Mouse (Mus musculus) liver, embryonic 16.5 days (tissue): ENCODE data around the gene Zfp652. TPM values are rescaled to one million over a fixed set of nuclear protein-coding genes. Genes with fewer than 3 reads are reported as not detected.
A peak's percentile ranks its signal among the peaks of the same experiment; 100 is the strongest.

Source experiments
- ATAC-seq: fragments of 200-750 bp; cut with Nextera tagmentation; 2 replicates; pipeline ENCODE4 v1.8.0; 2017; ENCODE audit warnings: low read depth, mild to moderate bottlenecking, moderate number of reproducible peaks, moderate library complexity
- H3K27ac ChIP-seq: fragments of 300-500 bp; sonication (generic); 2 replicates; pipeline ENCODE4 v1.5.1; 2014; ENCODE audit warnings: mild to moderate bottlenecking, low read length
- H3K27me3 ChIP-seq: fragments of 300-500 bp; sonication (generic); 2 replicates; pipeline ENCODE4 v1.6.1; 2014; ENCODE audit warnings: low read depth, low read length, mixed read lengths; ENCODE audit not compliant: control insufficient read depth, insufficient read depth
- H3K36me3 ChIP-seq: fragments of 300-500 bp; sonication (generic); 2 replicates; pipeline ENCODE4 v1.6.1; 2014; ENCODE audit warnings: mild to moderate bottlenecking; ENCODE audit not compliant: control insufficient read depth, insufficient read depth
- H3K4me1 ChIP-seq: fragments of 300-500 bp; sonication (generic); 2 replicates; pipeline ENCODE4 v1.6.1; 2014; ENCODE audit warnings: low read depth, low read length, mixed read lengths; ENCODE audit not compliant: control insufficient read depth
- H3K4me2 ChIP-seq: fragments of 300-500 bp; sonication (generic); 2 replicates; pipeline ENCODE4 v1.6.1; 2014; ENCODE audit warnings: low read depth, low read length, mixed read lengths
- H3K4me3 ChIP-seq: fragments of 300-500 bp; sonication (generic); 2 replicates; pipeline ENCODE4 v1.5.1; 2014; ENCODE audit warnings: low read depth, mild to moderate bottlenecking, low read length
- H3K9ac ChIP-seq: fragments of 300-500 bp; sonication (generic); 2 replicates; pipeline ENCODE4 v1.6.1; 2014; ENCODE audit warnings: low read depth, low read length
- H3K9me3 ChIP-seq: fragments of 300-500 bp; sonication (generic); replicated peaks from 2 replicates; pipeline ENCODE4 v1.6.1; 2016; ENCODE audit warnings: low read length; ENCODE audit not compliant: control insufficient read depth
- WGBS: fragments of 180-500 bp; shearing (Covaris S2); extraction: QIAGEN DNeasy Blood & Tissue Kit; methylation state at CpG from one replicate; pipeline ENCODE4 v1.1.7; 2014; ENCODE audit not compliant: insufficient replicate concordance; 5-methylcytosine and 5-hydroxymethylcytosine counted together
- polyA plus RNA-seq: library from polyadenylated mRNA; unstranded; fragments of >200 nt; fragmentation: Nextera tagmentation; extraction: Ambion mirVana; gene quantifications from 2 replicates; pipeline ENCODE4 v1.2.1, GENCODE M21; 2015

Zfp652 gene
- polyA plus RNA-seq, 1 experiment from 2014 or later = 5.8 TPM

GRCm38 (mm10) chr11:95795582-95795981 lies 83.1 kb downstream of the Zfp652 start:
- WGBS = 42% methylated on average over 5 of the region's 5 CpGs
- no peak overlapping the region for H3K9ac ChIP-seq
- peaks cover 36% of the 10 kb centered on the region for H3K27me3 ChIP-seq
- no peak for ATAC-seq
- H3K4me2 ChIP-seq = no peak overlapping the region
- no peak overlapping the region for H3K4me3 ChIP-seq
- no peaks in the 10 kb centered on the region for H3K9me3 ChIP-seq
- H3K36me3 ChIP-seq = no peaks in the 10 kb centered on the region; the same call in 1 of the 2 replicates
- peaks cover 38% of the 10 kb centered on the region for H3K4me1 ChIP-seq
- H3K27ac ChIP-seq = no peak overlapping the region

- peaks cover 3% of the 10 kb centered on the region; the same call in 1 of the 2 replicates for H3K9me3 ChIP-seq
- H3K9ac ChIP-seq = peak overlapping the region; percentile 77
- H3K27me3 ChIP-seq = no peaks in the 10 kb centered on the region
- no peak for ATAC-seq
- H3K4me2 ChIP-seq = peak overlapping the region; percentile 62
- peak overlapping the region; percentile 34 for H3K4me3 ChIP-seq
- peaks cover 89% of the 10 kb centered on the region for H3K4me1 ChIP-seq
- peak overlapping the region; percentile 100 for H3K27ac ChIP-seq
- no peaks in the 10 kb centered on the region for H3K36me3 ChIP-seq
- 43% methylated on average over 5 of the region's 5 CpGs for WGBS
Measured at GRCm38 (mm10) chr11:95805010-95805409, 92.5 kb downstream of the Zfp652 start.

- peaks cover 3% of the 10 kb centered on the region; the same call in 1 of the 2 replicates for H3K9me3 ChIP-seq
- peak overlapping the region; percentile 34 for H3K4me3 ChIP-seq
- peaks cover 89% of the 10 kb centered on the region for H3K4me1 ChIP-seq
- no peaks in the 10 kb centered on the region for H3K36me3 ChIP-seq
- H3K4me2 ChIP-seq = peak overlapping the region; percentile 62
- peak overlapping the region; percentile 100 for H3K27ac ChIP-seq
- ATAC-seq = peak; percentile 71
- 22% methylated on average over 3 of the region's 3 CpGs for WGBS
- peak overlapping the region; percentile 77 for H3K9ac ChIP-seq
- H3K27me3 ChIP-seq = no peaks in the 10 kb centered on the region
Measured at GRCm38 (mm10) chr11:95805527-95805926, 93.1 kb downstream of the Zfp652 start.

DNA sequence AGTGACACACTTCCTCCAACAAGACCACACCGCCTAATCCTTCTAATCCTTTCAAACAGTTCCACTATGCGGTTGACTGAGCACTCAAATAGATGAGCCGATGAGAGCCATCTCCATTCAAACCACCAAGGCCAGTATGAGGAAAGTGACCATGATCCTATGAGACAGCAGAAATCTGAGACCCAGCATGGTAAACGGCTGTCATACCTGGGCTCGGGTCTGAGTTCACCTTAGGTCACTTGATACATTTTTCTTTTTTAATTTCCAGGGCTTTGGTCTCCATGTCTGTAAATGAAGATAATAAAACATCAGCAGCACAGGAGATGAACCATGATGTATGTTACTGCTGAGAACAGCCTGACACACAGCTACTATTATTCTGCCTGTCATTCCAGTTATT lies 95.4 kb downstream of the Zfp652 start:
- no peak for ATAC-seq
- Histone ChIP-seq H3K4me3 (peak overlapping the region; percentile 44), H3K27ac (peak overlapping the region; percentile 100), H3K4me1 (peaks cover 72% of the 10 kb centered on the region), H3K27me3 (no peaks in the 10 kb centered on the region), H3K4me2 (peak overlapping the region; percentile 69), H3K36me3 (no peaks in the 10 kb centered on the region), H3K9ac (peak overlapping the region; percentile 81), H3K9me3 (peaks cover 3% of the 10 kb centered on the region; the same call in 1 of the 2 replicates)
- 80% methylated on average over 5 of the region's 5 CpGs for whole genome bisulfite sequencing

DNA sequence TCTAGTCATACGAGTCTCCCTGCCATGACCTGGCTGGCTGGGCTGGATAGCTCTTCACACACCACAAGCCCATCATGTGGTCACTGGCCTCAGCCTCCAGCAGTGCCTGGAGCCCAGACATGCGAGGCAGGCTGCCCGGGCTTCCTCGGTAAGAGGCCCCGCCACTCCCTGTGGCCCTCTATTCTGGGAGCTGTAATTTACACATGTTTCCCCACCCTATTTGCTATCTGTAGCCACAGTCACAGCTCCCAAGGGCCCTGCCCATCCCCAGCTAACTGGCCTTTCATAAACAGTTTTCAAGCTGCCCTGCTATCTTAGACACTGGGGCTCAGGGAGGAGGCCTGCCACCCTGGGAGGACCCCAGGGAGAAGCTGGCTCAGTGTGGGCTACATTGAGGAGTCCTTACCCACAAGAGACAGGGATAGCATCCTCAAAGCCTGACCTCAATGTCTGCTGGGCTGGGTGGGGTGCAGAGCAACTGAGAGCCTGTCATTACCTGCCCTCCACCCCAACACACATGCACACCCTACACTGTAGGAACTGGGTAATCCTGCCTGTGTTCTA lies 96.1 kb downstream of the Zfp652 start:
- Histone ChIP-seq H3K36me3 (no peaks in the 10 kb centered on the region), H3K4me3 (peak overlapping the region; percentile 44), H3K9me3 (peaks cover 3% of the 10 kb centered on the region; the same call in 1 of the 2 replicates), H3K27ac (peak overlapping the region; percentile 100), H3K27me3 (no peaks in the 10 kb centered on the region), H3K4me1 (peaks cover 66% of the 10 kb centered on the region), H3K4me2 (peak overlapping the region; percentile 69), H3K9ac (peak overlapping the region; percentile 81)
- ATAC-seq = peak; percentile 91
- 10% methylated on average over 5 of the region's 5 CpGs for WGBS

DNA sequence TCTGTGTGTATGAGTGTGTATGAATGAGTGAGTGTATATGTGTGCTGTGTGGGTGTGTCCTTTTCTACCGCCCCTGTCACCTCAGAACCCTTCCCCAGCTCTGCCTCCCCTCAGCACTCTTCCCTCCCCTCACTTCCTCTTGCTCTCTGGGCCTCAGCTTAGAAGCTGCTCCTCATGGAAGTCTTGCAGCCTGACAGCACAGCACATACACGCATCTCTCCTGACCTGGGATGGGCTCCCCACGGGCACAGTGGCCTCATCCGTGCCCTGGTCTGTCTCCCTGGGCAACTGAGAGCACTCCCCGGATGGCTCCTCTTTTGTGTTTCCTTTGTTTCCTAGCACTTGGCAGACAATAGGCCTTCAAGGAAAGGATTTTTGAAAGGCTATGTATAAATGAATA lies 97.1 kb downstream of the Zfp652 start:
- Histone ChIP-seq H3K27ac (peak overlapping the region; percentile 100), H3K4me1 (peaks cover 59% of the 10 kb centered on the region)
- 47% methylated on average over 5 of the region's 5 CpGs for WGBS

DNA sequence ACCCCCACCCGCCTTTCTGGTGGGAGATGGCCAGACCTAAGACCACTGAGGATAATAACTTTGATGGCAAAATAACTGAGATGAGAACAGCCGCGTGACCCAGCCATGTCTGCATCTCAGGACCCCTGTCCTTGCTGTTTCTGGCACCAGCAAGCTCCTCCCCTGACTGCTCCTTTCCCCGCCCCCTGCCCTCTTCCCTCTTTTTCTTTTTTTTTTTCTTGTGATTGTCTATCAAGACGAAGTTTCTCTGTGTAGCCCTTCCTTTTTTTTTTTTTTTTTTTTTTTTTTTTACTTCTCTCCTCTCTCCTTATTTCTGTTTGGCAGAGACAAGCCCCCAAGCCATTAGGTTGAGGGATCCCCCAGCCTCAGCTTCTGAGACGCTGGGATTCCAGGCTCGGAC lies 98.4 kb downstream of the Zfp652 start:
- Histone ChIP-seq H3K27ac (peak overlapping the region; percentile 100), H3K9me3 (peaks cover 3% of the 10 kb centered on the region; the same call in 1 of the 2 replicates), H3K4me1 (peaks cover 47% of the 10 kb centered on the region), H3K27me3 (no peaks in the 10 kb centered on the region), H3K9ac (no peak overlapping the region), H3K4me2 (no peak overlapping the region), H3K4me3 (no peak overlapping the region), H3K36me3 (no peaks in the 10 kb centered on the region)
- no peak for ATAC-seq
- WGBS = 59% methylated on average over 7 of the region's 7 CpGs

More for the DNA sequence above, 97.1 kb downstream of the Zfp652 start:
- Histone ChIP-seq H3K4me3 (no peak overlapping the region), H3K36me3 (no peaks in the 10 kb centered on the region), H3K9me3 (peaks cover 3% of the 10 kb centered on the region; the same call in 1 of the 2 replicates), H3K9ac (peak overlapping the region; percentile 80), H3K4me2 (0 out of 2 replicates have a peak overlapping the region, but pooled peaks have one; percentile 69), H3K27me3 (no peaks in the 10 kb centered on the region)
- no peak for ATAC-seq

- Histone ChIP-seq H3K9ac (no peak overlapping the region), H3K36me3 (no peaks in the 10 kb centered on the region), H3K4me1 (peaks cover 38% of the 10 kb centered on the region), H3K4me2 (no peak overlapping the region), H3K27ac (peak overlapping the region; percentile 45), H3K27me3 (no peaks in the 10 kb centered on the region), H3K4me3 (no peak overlapping the region), H3K9me3 (peaks cover 3% of the 10 kb centered on the region; the same call in 1 of the 2 replicates)
- WGBS = 79% methylated on average over 6 of the region's 6 CpGs
- ATAC-seq = no peak
Measured at GRCm38 (mm10) chr11:95811741-95812140, 99.3 kb downstream of the Zfp652 start.

DNA sequence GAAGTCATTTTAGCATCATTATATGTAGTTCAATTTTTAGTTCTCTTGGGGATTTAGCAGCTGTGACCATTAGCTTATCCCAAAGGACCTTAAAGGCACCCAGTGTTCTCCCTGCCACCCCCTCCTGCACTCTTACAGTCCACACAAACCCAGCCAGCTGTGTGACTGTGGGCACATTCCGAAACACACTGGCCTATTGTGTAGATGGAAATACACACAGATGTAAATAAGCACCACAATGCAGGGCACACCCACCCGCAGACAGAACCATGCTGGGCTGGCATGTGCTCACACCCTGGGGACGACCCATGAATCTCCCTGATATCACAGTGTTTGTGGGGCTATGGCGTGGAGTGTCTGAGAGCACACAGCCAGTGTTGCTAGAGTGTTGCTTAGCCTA lies 99.8 kb downstream of the Zfp652 start:
- Histone ChIP-seq H3K36me3 (no peaks in the 10 kb centered on the region), H3K27ac (no peak overlapping the region), H3K9me3 (peaks cover 3% of the 10 kb centered on the region; the same call in 1 of the 2 replicates), H3K4me1 (peaks cover 33% of the 10 kb centered on the region), H3K9ac (no peak overlapping the region), H3K27me3 (no peaks in the 10 kb centered on the region), H3K4me2 (no peak overlapping the region), H3K4me3 (no peak overlapping the region)
- 64% methylated on average over 4 of the region's 4 CpGs for WGBS
- no peak for ATAC-seq
